Mouse (Mus musculus) monocyte, adult 2 months (primary cell): ENCODE data around the gene Slc6a8.

Source experiments
- DNase-seq, 2 experiments: peaks; one replicate each; pipeline ENCODE4 v3.0.0; 2022; ENCODE audit warnings: low spot score in 2 of 2, low read depth in 1 of 2

Slc6a8 gene

GRCm38 (mm10) chrX:73672879-73673618 is at the start of gene Slc6a8:
Gene Slc6a8, plus strand, starts transcription at chrX:73673150.
- no peak for DNase-seq

GRCm38 (mm10) chrX:73626981-73627380 is 46.0 kb upstream of the Slc6a8 start:
- no peak for DNase-seq

GRCm38 (mm10) chrX:73635425-73635824 is 37.5 kb upstream of the Slc6a8 start:
- DNase-seq: no peak

GRCm38 (mm10) chrX:73637415-73637814 is 35.5 kb upstream of the Slc6a8 start:
- DNase-seq: no peak

GRCm38 (mm10) chrX:73639255-73639675 is 33.7 kb upstream of the Slc6a8 start, which contains the start of gene Dusp9:
Gene Dusp9, plus strand, starts transcription at chrX:73639419.
- no peak for DNase-seq

GRCm38 (mm10) chrX:73639901-73640469 is 33.0 kb upstream of the Slc6a8 start:
- DNase-seq: no peak

- DNase-seq: no peak
Measured at GRCm38 (mm10) chrX:73645121-73645520, 27.8 kb upstream of the Slc6a8 start.

- DNase-seq: no peak
Measured at GRCm38 (mm10) chrX:73650869-73651268, 22.1 kb upstream of the Slc6a8 start.

- no peak for DNase-seq
Measured at GRCm38 (mm10) chrX:73653392-73653791, 19.6 kb upstream of the Slc6a8 start.

GRCm38 (mm10) chrX:73654177-73654576 is 18.8 kb upstream of the Slc6a8 start:
- peak in 1 of 2 experiments; percentile 21 for DNase-seq

- DNase-seq: no peak
Measured at GRCm38 (mm10) chrX:73655529-73655928, 17.4 kb upstream of the Slc6a8 start.

GRCm38 (mm10) chrX:73658391-73658790 is 14.6 kb upstream of the Slc6a8 start:
- DNase-seq: no peak

GRCm38 (mm10) chrX:73658936-73659574 is 13.9 kb upstream of the Slc6a8 start:
- DNase-seq: no peak

- DNase-seq: no peak
Measured at GRCm38 (mm10) chrX:73659575-73660283, 13.2 kb upstream of the Slc6a8 start, which contains the start of gene Pnck. Gene Pnck, minus strand, starts transcription at chrX:73660117.

GRCm38 (mm10) chrX:73660284-73660665 is 12.7 kb upstream of the Slc6a8 start:
- DNase-seq: no peak

- DNase-seq: no peak
Measured at GRCm38 (mm10) chrX:73663143-73663542, 9.8 kb upstream of the Slc6a8 start.

GRCm38 (mm10) chrX:73672031-73672431 is 919 bp upstream of the Slc6a8 start:
- DNase-seq: no peak

- DNase-seq: no peak
Measured at GRCm38 (mm10) chrX:73673619-73673967, 643 bp downstream of the Slc6a8 start.

- no peak for DNase-seq
Measured at GRCm38 (mm10) chrX:73673968-73674661, 1.2 kb downstream of the Slc6a8 start.

- no peak for DNase-seq
Measured at GRCm38 (mm10) chrX:73675231-73675630, 2.3 kb downstream of the Slc6a8 start.

- no peak for DNase-seq
Measured at GRCm38 (mm10) chrX:73676668-73677067, 3.7 kb downstream of the Slc6a8 start.
